Mouse (Mus musculus): ENCODE measurements around the gene Mycbp2. TPM values are rescaled to one million over a fixed set of nuclear protein-coding genes. Genes with fewer than 3 reads are reported as not detected.

The Mycbp2 gene
- total and polyA plus RNA-seq, 3 experiments: 25.9 to 60.1 (median 29.5) TPM

DNA sequence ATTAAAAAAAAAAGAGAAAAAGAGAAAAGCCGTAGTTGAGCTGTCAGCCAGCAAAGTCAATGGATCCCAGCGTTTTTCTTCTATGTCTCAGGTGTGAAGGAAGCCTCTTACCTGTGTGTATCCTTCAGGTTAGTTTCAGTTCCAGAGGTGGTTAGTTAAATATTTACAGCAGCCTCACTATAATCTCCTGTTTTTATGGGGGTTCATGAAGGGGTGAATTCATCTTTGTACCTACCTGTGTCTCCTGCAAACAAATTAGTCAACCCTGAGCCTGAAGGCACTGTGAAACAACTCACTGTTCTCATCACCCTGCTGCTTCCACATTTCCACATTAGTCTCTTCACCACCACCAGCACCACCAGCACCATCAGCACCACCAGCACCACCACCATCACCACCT lies 240.3 kb downstream of the Mycbp2 start:
- H3K9me3 ChIP-seq (replicated peaks; ENCODE audit: low read length): no peaks in the 10 kb centered on the region
- in situ Hi-C loops (cut with MboI; ENCODE audit: low pct_ligation_motif_present, low pct_unique_long_range_greater_than_20kb, low sequenced_read_pairs) (no loop called here), dilution Hi-C loops (cut with MboI; ENCODE audit: extremely low pct_ligation_motif_present, extremely low pct_unique_long_range_greater_than_20kb, low sequenced_read_pairs) (no loop called here)
- H3K79me2 ChIP-seq (replicated peaks; ENCODE audit: control insufficient read depth, extremely low read depth, insufficient read depth, poor library complexity, severe bottlenecking): no peaks in the 10 kb centered on the region
- DNase-seq (ENCODE audit: extremely low read depth): no peak
- TF ChIP-seq CHD1 (IDR thresholded peaks at IDR 0.05; ENCODE audit: low read depth, low read length) (no peak), PAX5 (IDR thresholded peaks at IDR 0.05; ENCODE audit: low read length) (no peak), MAZ (IDR thresholded peaks at IDR 0.05; ENCODE audit: low read depth, low read length) (no peak), NRF1 (IDR thresholded peaks at IDR 0.05; ENCODE audit: low read depth, low read length) (no peak), HCFC1 (IDR thresholded peaks at IDR 0.05; ENCODE audit: low read depth, low read length) (no peak), KAT2A (IDR thresholded peaks at IDR 0.05; ENCODE audit: insufficient replicate concordance, low read length) (no peak), USF2 (conservative IDR thresholded peaks at IDR 0.05; ENCODE audit: low read depth, low read length) (no peak), POLR2A (IDR thresholded peaks at IDR 0.05; ENCODE audit: low read depth, low read length) (no peak), ZKSCAN1 (IDR thresholded peaks at IDR 0.05; ENCODE audit: borderline replicate concordance, low read depth, low read length) (no peak), GABPA (IDR thresholded peaks at IDR 0.05; ENCODE audit: insufficient replicate concordance, low read depth, low read length) (no peak), ZC3H11A (IDR thresholded peaks at IDR 0.05; ENCODE audit: low read depth, low read length) (no peak), MAX (IDR thresholded peaks at IDR 0.05; ENCODE audit: low read length) (no peak), SMC3 (IDR thresholded peaks at IDR 0.05; ENCODE audit: low read depth, low read length) (no peak), ELF1 (IDR thresholded peaks at IDR 0.05; ENCODE audit: low read depth, low read length) (no peak), POLR2AphosphoS2 (IDR thresholded peaks at IDR 0.05; ENCODE audit: low read depth, low read length) (no peak), MYC (IDR thresholded peaks at IDR 0.05; ENCODE audit: low read depth, low read length) (no peak), UBTF (IDR thresholded peaks at IDR 0.05; ENCODE audit: low read depth, low read length) (no peak), ZNF384 (IDR thresholded peaks at IDR 0.05; ENCODE audit: low read depth, low read length) (no peak), CHD2 (IDR thresholded peaks at IDR 0.05; ENCODE audit: low read length) (no peak), NELFE (IDR thresholded peaks at IDR 0.05; ENCODE audit: low read depth, low read length) (no peak)
- H3K4me1 ChIP-seq (ENCODE audit: control insufficient read depth in 1 of 2, insufficient read depth in 2 of 2): peaks cover 7 to 8% of the 10 kb centered on the region in 2 experiments; a peak in 3 of 4 replicates
- H3K4me2 ChIP-seq (ENCODE audit: insufficient read depth, low read depth, poor library complexity, severe bottlenecking): no peak overlapping the region
- no peak overlapping the region for H3K9ac ChIP-seq (ENCODE audit: insufficient read depth, low read depth)
- H3K27me3 ChIP-seq (replicated peaks): no peaks in the 10 kb centered on the region
- H3K27ac ChIP-seq (ENCODE audit: insufficient read depth, low read depth): no peak overlapping the region
- no peak overlapping the region for H3K4me3 ChIP-seq (replicated peaks in 1 of 3; ENCODE audit: low read depth in 2 of 3, low read length in 2 of 3, poor library complexity in 1 of 3)
- no peaks in the 10 kb centered on the region for H3K36me3 ChIP-seq (replicated peaks in 1 of 2; ENCODE audit: control insufficient read depth in 1 of 2, insufficient read depth in 1 of 2, low read length in 1 of 2)

GRCm38 (mm10) chr14:103102731-103103335 lies 243.8 kb downstream of the Mycbp2 start:
- no peaks in the 10 kb centered on the region for H3K36me3 ChIP-seq (replicated peaks in 1 of 2; ENCODE audit: control insufficient read depth in 1 of 2, insufficient read depth in 1 of 2, low read length in 1 of 2)
- H3K4me2 ChIP-seq (ENCODE audit: insufficient read depth, low read depth, poor library complexity, severe bottlenecking): no peak overlapping the region
- dilution Hi-C loops (cut with MboI; ENCODE audit: extremely low pct_ligation_motif_present, extremely low pct_unique_long_range_greater_than_20kb, low sequenced_read_pairs): no loop called here
- H3K27me3 ChIP-seq (replicated peaks): no peaks in the 10 kb centered on the region
- H3K79me2 ChIP-seq (replicated peaks; ENCODE audit: control insufficient read depth, extremely low read depth, insufficient read depth, poor library complexity, severe bottlenecking): peaks cover 8% of the 10 kb centered on the region
- H3K9me3 ChIP-seq (replicated peaks; ENCODE audit: low read length): no peaks in the 10 kb centered on the region
- no peak overlapping the region for H3K27ac ChIP-seq (ENCODE audit: insufficient read depth, low read depth)
- H3K9ac ChIP-seq (ENCODE audit: insufficient read depth, low read depth): no peak overlapping the region
- H3K4me1 ChIP-seq (ENCODE audit: control insufficient read depth in 1 of 2, insufficient read depth in 2 of 2): peaks cover 7 to 9% of the 10 kb centered on the region in 2 experiments; a peak in 3 of 4 replicates
- in situ Hi-C loops (cut with MboI; ENCODE audit: low pct_ligation_motif_present, low pct_unique_long_range_greater_than_20kb, low sequenced_read_pairs): no loop called here
- TF ChIP-seq CTCF (conservative IDR thresholded peaks at IDR 0.05 in 1 of 2, IDR thresholded peaks at IDR 0.05 in 1 of 2; ENCODE audit: low read depth in 2 of 2, low read length in 2 of 2): no peak
- no peak for TF ChIP-seq KAT2A (IDR thresholded peaks at IDR 0.05; ENCODE audit: insufficient replicate concordance, low read length)
- no peak for TF ChIP-seq TCF12 (IDR thresholded peaks at IDR 0.05; ENCODE audit: low read depth, low read length)
- TF ChIP-seq USF1 (IDR thresholded peaks at IDR 0.05; ENCODE audit: low read depth, low read length): no peak
- TF ChIP-seq RAD21 (IDR thresholded peaks at IDR 0.05; ENCODE audit: low read depth, low read length): no peak
- no peak for TF ChIP-seq MAFK (IDR thresholded peaks at IDR 0.05; ENCODE audit: insufficient replicate concordance, low read length)
- no peak for TF ChIP-seq NRF1 (IDR thresholded peaks at IDR 0.05; ENCODE audit: low read depth, low read length)
- TF ChIP-seq ZNF384 (IDR thresholded peaks at IDR 0.05; ENCODE audit: low read depth, low read length): no peak
- no peak for TF ChIP-seq ZKSCAN1 (IDR thresholded peaks at IDR 0.05; ENCODE audit: borderline replicate concordance, low read depth, low read length)
- no peak for TF ChIP-seq SMC3 (IDR thresholded peaks at IDR 0.05; ENCODE audit: low read depth, low read length)
- no peak for TF ChIP-seq MEF2A (IDR thresholded peaks at IDR 0.05; ENCODE audit: borderline replicate concordance, low read depth, low read length)
- no peak for TF ChIP-seq HCFC1 (IDR thresholded peaks at IDR 0.05; ENCODE audit: low read depth, low read length)
- no peak for TF ChIP-seq UBTF (IDR thresholded peaks at IDR 0.05; ENCODE audit: low read depth, low read length)
- TF ChIP-seq ZMIZ1 (IDR thresholded peaks at IDR 0.05; ENCODE audit: low read depth, low read length): no peak
- no peak for TF ChIP-seq E2F4 (IDR thresholded peaks at IDR 0.05; ENCODE audit: insufficient replicate concordance, low read depth, low read length)
- no peak for TF ChIP-seq MYC (IDR thresholded peaks at IDR 0.05; ENCODE audit: low read depth, low read length)
- no peak for TF ChIP-seq POLR2A (IDR thresholded peaks at IDR 0.05; ENCODE audit: low read depth, low read length)
- no peak for TF ChIP-seq GABPA (IDR thresholded peaks at IDR 0.05; ENCODE audit: insufficient replicate concordance, low read depth, low read length)
- TF ChIP-seq ZC3H11A (IDR thresholded peaks at IDR 0.05; ENCODE audit: low read depth, low read length): no peak
- DNase-seq (ENCODE audit: extremely low read depth): no peak
- H3K4me3 ChIP-seq (replicated peaks in 1 of 3; ENCODE audit: low read depth in 2 of 3, low read length in 2 of 3, poor library complexity in 1 of 3): no peak overlapping the region

Data from CH12.LX (cell line).